Mouse (Mus musculus): ENCODE measurements around the gene 0610012G03Rik. TPM values are rescaled to one million over a fixed set of nuclear protein-coding genes. Genes with fewer than 3 reads are reported as not detected.

The 0610012G03Rik gene
- polyA plus RNA-seq, 1 experiment from 2014 or later, result 80.5 TPM

DNA sequence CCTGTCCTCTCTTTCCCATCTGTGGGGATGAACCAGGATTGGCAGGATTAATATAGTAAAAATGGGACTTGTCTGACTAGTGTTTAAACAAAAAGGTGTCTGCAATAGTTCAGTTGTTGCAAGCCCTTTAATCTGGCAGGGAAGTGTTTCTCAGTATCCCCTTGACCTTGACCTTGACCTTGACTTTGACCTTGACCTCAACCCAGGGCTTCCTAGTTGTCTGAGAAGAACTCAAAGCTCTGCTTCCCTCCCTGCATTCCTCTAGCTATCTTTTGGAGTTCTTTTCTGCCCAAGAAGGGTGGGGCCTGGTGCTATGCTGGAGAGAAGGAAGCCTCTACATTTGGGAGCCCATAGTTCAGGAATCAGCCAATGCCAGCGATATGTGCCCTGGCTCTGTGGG lies 46.4 kb downstream of the 0610012G03Rik start:
- Histone ChIP-seq H3K27ac (no peak overlapping the region), H3K36me3 (no peaks in the 10 kb centered on the region), H3K9me3 (no peaks in the 10 kb centered on the region), H3K4me3 (no peak overlapping the region), H3K4me2 (replicated peaks) (no peak overlapping the region), H3K4me1 (peaks cover 14% of the 10 kb centered on the region), H3K9ac (no peak overlapping the region), H3K27me3 (replicated peaks) (no peaks in the 10 kb centered on the region)
- ATAC-seq (ENCODE audit: low FRiP score, low read depth), result no peak
- WGBS, result 77% methylated on average over 1 of the region's 1 CpGs

DNA sequence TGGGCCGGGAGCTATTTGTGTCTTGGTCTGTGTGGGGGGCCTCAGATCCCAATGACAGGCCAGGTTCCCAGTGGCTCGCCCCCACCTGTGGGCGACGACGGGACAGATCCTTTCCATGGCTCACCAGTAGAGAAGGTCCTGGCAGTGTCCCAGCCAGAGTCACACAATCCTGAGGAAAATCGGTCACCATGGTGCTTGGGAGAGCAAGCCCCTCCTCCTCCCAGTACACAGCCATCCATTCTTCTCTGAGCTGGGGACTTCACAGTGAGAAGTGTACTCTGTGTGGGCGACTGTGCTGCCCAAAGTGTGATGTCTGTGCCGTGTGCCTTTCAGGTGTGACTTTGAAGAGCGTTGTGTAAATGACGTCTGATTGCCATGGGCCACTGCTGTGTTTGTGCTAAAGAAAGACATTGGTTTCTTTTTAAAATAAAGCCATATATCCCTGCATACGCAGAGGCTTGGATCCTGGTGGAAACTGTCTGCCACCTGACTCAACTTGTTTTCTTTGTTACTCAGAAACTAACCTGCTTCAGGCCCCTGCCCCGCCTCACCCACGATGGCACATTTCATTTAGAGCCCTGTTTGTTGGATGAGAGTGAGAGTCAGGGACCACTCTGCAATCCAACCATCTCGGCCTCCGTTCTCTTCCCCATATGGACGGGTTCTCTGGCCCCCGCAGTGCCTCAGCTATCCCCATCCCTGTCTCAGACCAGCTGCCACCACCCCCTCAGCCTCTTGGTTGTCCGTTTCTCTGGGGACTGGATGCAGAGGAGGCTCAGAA lies 49.6 kb downstream of the 0610012G03Rik start:
- H3K36me3 ChIP-seq, result no peaks in the 10 kb centered on the region
- 76% methylated on average over 18 of the region's 18 CpGs for WGBS
- H3K4me3 ChIP-seq, result no peak overlapping the region
- ATAC-seq (ENCODE audit: low FRiP score, low read depth), result peak; percentile 59; the same call in 1 of the 2 replicates
- H3K4me2 ChIP-seq (replicated peaks), result no peak overlapping the region
- H3K27ac ChIP-seq, result no peak overlapping the region
- H3K27me3 ChIP-seq (replicated peaks), result no peaks in the 10 kb centered on the region
- no peaks in the 10 kb centered on the region for H3K9me3 ChIP-seq
- no peak overlapping the region for H3K9ac ChIP-seq
- H3K4me1 ChIP-seq, result peaks cover 11% of the 10 kb centered on the region

Small RNA genes lying within 50 kb of the gene (microRNA-seq; reads per million reads assigned to microRNA genes)
- not detected for gene Gm26269

Other genes with a start within 250 kb of the 0610012G03Rik start
- 0.15 and 0.20 TPM in 2 replicates for gene Meltf, start 69.7 kb downstream of the 0610012G03Rik start, polyA plus RNA-seq (2016; fragmentation: Nextera tagmentation; extraction: Ambion mirVana)
- 2.8 and 4.0 TPM in 2 replicates for gene Pigz, start 14.6 kb downstream of the 0610012G03Rik start, polyA plus RNA-seq (2016; fragmentation: Nextera tagmentation; extraction: Ambion mirVana)
- 118 and 124 TPM in 2 replicates for gene Ncbp2, start within 50 bp of the 0610012G03Rik start, polyA plus RNA-seq (2016; fragmentation: Nextera tagmentation; extraction: Ambion mirVana)
- gene Senp5, start 54.8 kb upstream of the 0610012G03Rik start, polyA plus RNA-seq (2016; fragmentation: Nextera tagmentation; extraction: Ambion mirVana), result 23.2 and 25.6 TPM in 2 replicates
- gene Pak2, start 130.8 kb upstream of the 0610012G03Rik start, polyA plus RNA-seq (2016; fragmentation: Nextera tagmentation; extraction: Ambion mirVana), result 43.3 and 45.4 TPM in 2 replicates
- 121 and 136 TPM in 2 replicates for gene Pigx, start 151.2 kb upstream of the 0610012G03Rik start, polyA plus RNA-seq (2016; fragmentation: Nextera tagmentation; extraction: Ambion mirVana)
- gene Cep19, start 151.3 kb upstream of the 0610012G03Rik start, polyA plus RNA-seq (2016; fragmentation: Nextera tagmentation; extraction: Ambion mirVana), result 43.5 and 45.7 TPM in 2 replicates
- 6.7 and 9.0 TPM in 2 replicates for gene Nrros, start 217.1 kb upstream of the 0610012G03Rik start, polyA plus RNA-seq (2016; fragmentation: Nextera tagmentation; extraction: Ambion mirVana)
- gene Bex6, start 231.3 kb upstream of the 0610012G03Rik start, polyA plus RNA-seq (2016; fragmentation: Nextera tagmentation; extraction: Ambion mirVana), result not detected in 2 replicates

Measured in neural tube, embryonic 12.5 days (tissue).